Mouse (Mus musculus): ENCODE results near the gene Gabbr2. TPM values are rescaled to one million over a fixed set of nuclear protein-coding genes. Genes with fewer than 3 reads are reported as not detected.

The Gabbr2 gene
- total and polyA plus RNA-seq, 3 experiments = not detected

DNA sequence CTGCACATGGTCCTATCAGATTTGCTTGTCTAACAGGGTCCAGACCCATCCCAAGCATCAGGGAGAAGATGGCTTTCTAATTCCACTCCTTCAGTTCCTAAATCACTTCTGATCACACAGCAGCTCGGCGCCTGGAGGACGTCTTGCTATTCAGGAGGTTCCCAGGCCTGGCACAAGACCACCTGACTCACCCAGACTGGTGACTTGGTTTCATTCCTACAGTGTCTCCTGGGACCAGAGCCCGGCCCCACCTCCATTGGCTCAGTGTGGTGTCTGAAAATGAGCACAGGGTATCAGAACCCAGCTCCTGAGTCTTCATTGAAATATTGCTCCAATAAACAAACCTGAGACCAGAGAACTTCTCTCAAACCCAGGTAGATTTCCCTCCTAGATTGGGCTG lies 9.6 kb downstream of the Gabbr2 start:
- no peak for TF ChIP-seq MAZ (IDR thresholded peaks at IDR 0.05; ENCODE audit: low read depth, low read length)
- no peak for TF ChIP-seq PAX5 (IDR thresholded peaks at IDR 0.05; ENCODE audit: low read length)
- TF ChIP-seq NELFE (IDR thresholded peaks at IDR 0.05; ENCODE audit: low read depth, low read length) = no peak
- TF ChIP-seq POLR2AphosphoS2 (IDR thresholded peaks at IDR 0.05; ENCODE audit: low read depth, low read length) = no peak
- TF ChIP-seq ZNF384 (IDR thresholded peaks at IDR 0.05; ENCODE audit: low read depth, low read length) = no peak
- TF ChIP-seq TCF12 (IDR thresholded peaks at IDR 0.05; ENCODE audit: low read depth, low read length) = no peak
- TF ChIP-seq JUND (conservative IDR thresholded peaks at IDR 0.05; ENCODE audit: low read depth, low read length) = no peak
- TF ChIP-seq ZMIZ1 (IDR thresholded peaks at IDR 0.05; ENCODE audit: low read depth, low read length) = no peak
- TF ChIP-seq CTCF (conservative IDR thresholded peaks at IDR 0.05 in 1 of 2, IDR thresholded peaks at IDR 0.05 in 1 of 2; ENCODE audit: low read depth in 2 of 2, low read length in 2 of 2) = no peak
- no peak for TF ChIP-seq ZKSCAN1 (IDR thresholded peaks at IDR 0.05; ENCODE audit: borderline replicate concordance, low read depth, low read length)
- TF ChIP-seq USF2 (conservative IDR thresholded peaks at IDR 0.05; ENCODE audit: low read depth, low read length) = no peak
- Histone ChIP-seq H3K9ac (ENCODE audit: insufficient read depth, low read depth) (no peak overlapping the region), H3K36me3 (replicated peaks in 1 of 2; ENCODE audit: control insufficient read depth in 1 of 2, insufficient read depth in 1 of 2, low read length in 1 of 2) (no peaks in the 10 kb centered on the region), H3K4me1 (ENCODE audit: control insufficient read depth in 1 of 2, insufficient read depth in 2 of 2) (no peaks in the 10 kb centered on the region), H3K9me3 (replicated peaks; ENCODE audit: low read length) (no peaks in the 10 kb centered on the region), H3K79me2 (replicated peaks; ENCODE audit: control insufficient read depth, extremely low read depth, insufficient read depth, poor library complexity, severe bottlenecking) (no peaks in the 10 kb centered on the region), H3K27ac (ENCODE audit: insufficient read depth, low read depth) (no peak overlapping the region), H3K4me3 (replicated peaks in 1 of 3; ENCODE audit: low read depth in 2 of 3, low read length in 2 of 3, poor library complexity in 1 of 3) (no peak overlapping the region), H3K4me2 (ENCODE audit: insufficient read depth, low read depth, poor library complexity, severe bottlenecking) (no peak overlapping the region), H3K27me3 (replicated peaks) (peaks cover 79% of the 10 kb centered on the region)
- no peak for DNase-seq (ENCODE audit: extremely low read depth)
- dilution Hi-C loops (cut with MboI; ENCODE audit: extremely low pct_ligation_motif_present, extremely low pct_unique_long_range_greater_than_20kb, low sequenced_read_pairs) = no loop called here
- in situ Hi-C loops (cut with MboI; ENCODE audit: low pct_ligation_motif_present, low pct_unique_long_range_greater_than_20kb, low sequenced_read_pairs) = no loop called here

- H3K4me1 ChIP-seq (ENCODE audit: control insufficient read depth in 1 of 2, insufficient read depth in 2 of 2) = no peaks in the 10 kb centered on the region
- no peaks in the 10 kb centered on the region for H3K36me3 ChIP-seq (replicated peaks in 1 of 2; ENCODE audit: control insufficient read depth in 1 of 2, insufficient read depth in 1 of 2, low read length in 1 of 2)
- H3K4me2 ChIP-seq (ENCODE audit: insufficient read depth, low read depth, poor library complexity, severe bottlenecking) = no peak overlapping the region
- in situ Hi-C loops (cut with MboI; ENCODE audit: low pct_ligation_motif_present, low pct_unique_long_range_greater_than_20kb, low sequenced_read_pairs) (no loop called here), dilution Hi-C loops (cut with MboI; ENCODE audit: extremely low pct_ligation_motif_present, extremely low pct_unique_long_range_greater_than_20kb, low sequenced_read_pairs) (no loop called here)
- H3K9me3 ChIP-seq (replicated peaks; ENCODE audit: low read length) = no peaks in the 10 kb centered on the region
- no peak overlapping the region for H3K9ac ChIP-seq (ENCODE audit: insufficient read depth, low read depth)
- no peak overlapping the region for H3K4me3 ChIP-seq (replicated peaks in 1 of 3; ENCODE audit: low read depth in 2 of 3, low read length in 2 of 3, poor library complexity in 1 of 3)
- no peak overlapping the region for H3K27ac ChIP-seq (ENCODE audit: insufficient read depth, low read depth)
- no peak for DNase-seq (ENCODE audit: extremely low read depth)
- H3K27me3 ChIP-seq (replicated peaks) = peaks cover 64% of the 10 kb centered on the region
- H3K79me2 ChIP-seq (replicated peaks; ENCODE audit: control insufficient read depth, extremely low read depth, insufficient read depth, poor library complexity, severe bottlenecking) = no peaks in the 10 kb centered on the region
- TF ChIP-seq POLR2AphosphoS2 (IDR thresholded peaks at IDR 0.05; ENCODE audit: low read depth, low read length) (no peak), ZMIZ1 (IDR thresholded peaks at IDR 0.05; ENCODE audit: low read depth, low read length) (no peak), JUN (IDR thresholded peaks at IDR 0.05; ENCODE audit: insufficient read depth, low read depth, low read length) (no peak), CTCF (conservative IDR thresholded peaks at IDR 0.05 in 1 of 2, IDR thresholded peaks at IDR 0.05 in 1 of 2; ENCODE audit: low read depth in 2 of 2, low read length in 2 of 2) (peak in 1 of 2 experiments; percentile 30; a peak in 2 of 4 replicates), MXI1 (IDR thresholded peaks at IDR 0.05; ENCODE audit: low read depth, low read length) (no peak)
Observed at GRCm38 (mm10) chr4:46978371-46978770, 13.3 kb downstream of the Gabbr2 start.

- H3K9me3 ChIP-seq (replicated peaks; ENCODE audit: low read length) = no peaks in the 10 kb centered on the region
- in situ Hi-C loops (cut with MboI; ENCODE audit: low pct_ligation_motif_present, low pct_unique_long_range_greater_than_20kb, low sequenced_read_pairs) = no loop called here
- TF ChIP-seq IRF4 (IDR thresholded peaks at IDR 0.05; ENCODE audit: low read depth, low read length) = no peak
- no peak for TF ChIP-seq HCFC1 (IDR thresholded peaks at IDR 0.05; ENCODE audit: low read depth, low read length)
- no peak overlapping the region for H3K9ac ChIP-seq (ENCODE audit: insufficient read depth, low read depth)
- no peak overlapping the region for H3K4me2 ChIP-seq (ENCODE audit: insufficient read depth, low read depth, poor library complexity, severe bottlenecking)
- H3K27ac ChIP-seq (ENCODE audit: insufficient read depth, low read depth) = no peak overlapping the region
- no peaks in the 10 kb centered on the region for H3K79me2 ChIP-seq (replicated peaks; ENCODE audit: control insufficient read depth, extremely low read depth, insufficient read depth, poor library complexity, severe bottlenecking)
- no peak for DNase-seq (ENCODE audit: extremely low read depth)
- H3K4me3 ChIP-seq (replicated peaks in 1 of 3; ENCODE audit: low read depth in 2 of 3, low read length in 2 of 3, poor library complexity in 1 of 3) = no peak overlapping the region
- H3K4me1 ChIP-seq (ENCODE audit: control insufficient read depth in 1 of 2, insufficient read depth in 2 of 2) = 0 out of 4 replicates have a peak, but pooled peaks cover 0 to 2% of the 10 kb centered on the region in 2 experiments
- dilution Hi-C loops (cut with MboI; ENCODE audit: extremely low pct_ligation_motif_present, extremely low pct_unique_long_range_greater_than_20kb, low sequenced_read_pairs) = no loop called here
- H3K36me3 ChIP-seq (replicated peaks in 1 of 2; ENCODE audit: control insufficient read depth in 1 of 2, insufficient read depth in 1 of 2, low read length in 1 of 2) = no peaks in the 10 kb centered on the region
- peaks cover 56% of the 10 kb centered on the region for H3K27me3 ChIP-seq (replicated peaks)
Observed at GRCm38 (mm10) chr4:46977161-46977560, 14.5 kb downstream of the Gabbr2 start.
